Mouse (Mus musculus): ENCODE data around the gene Nup85. TPM values are rescaled to one million over a fixed set of nuclear protein-coding genes. Genes with fewer than 3 reads are reported as not detected.

The Nup85 gene
- total RNA-seq, 4 experiments from 2014 or later = 43.9 to 49.4 (median 46.0) TPM

DNA sequence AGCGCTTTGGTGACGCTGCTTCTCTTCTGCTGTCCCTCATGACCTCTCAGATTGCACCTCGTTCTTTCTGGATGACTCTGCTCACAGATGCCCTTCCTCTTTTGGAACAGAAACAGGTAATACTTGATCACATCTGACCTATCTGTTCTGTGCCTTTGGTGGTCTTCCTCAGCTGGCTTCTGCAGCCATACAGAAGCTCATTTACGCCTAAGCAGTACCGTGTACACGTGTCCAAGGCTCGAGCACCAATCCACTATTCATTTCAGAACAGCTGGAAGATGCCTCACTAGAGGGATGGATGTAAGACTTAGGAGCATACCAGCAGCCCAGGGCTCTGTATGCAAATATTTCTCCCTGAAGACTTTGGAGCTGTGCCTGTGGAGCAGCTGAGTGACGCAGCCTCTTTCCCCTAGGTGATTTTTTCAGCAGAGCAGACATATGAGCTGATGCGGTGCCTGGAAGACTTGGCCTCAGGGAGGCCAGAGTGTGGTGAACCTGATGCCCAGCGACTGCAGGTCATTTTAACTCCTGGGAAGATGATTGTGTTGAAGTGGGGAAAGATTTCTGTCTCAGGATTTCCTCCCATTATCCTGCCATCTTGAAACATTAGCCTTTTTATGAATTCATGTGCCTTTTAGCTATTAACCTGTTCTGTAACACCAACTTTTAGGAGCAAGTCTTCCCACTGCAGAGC lies 18.8 kb downstream of the Nup85 start:
- DNase-seq (ENCODE audit: low spot score in 2 of 2) = no peak

DNA sequence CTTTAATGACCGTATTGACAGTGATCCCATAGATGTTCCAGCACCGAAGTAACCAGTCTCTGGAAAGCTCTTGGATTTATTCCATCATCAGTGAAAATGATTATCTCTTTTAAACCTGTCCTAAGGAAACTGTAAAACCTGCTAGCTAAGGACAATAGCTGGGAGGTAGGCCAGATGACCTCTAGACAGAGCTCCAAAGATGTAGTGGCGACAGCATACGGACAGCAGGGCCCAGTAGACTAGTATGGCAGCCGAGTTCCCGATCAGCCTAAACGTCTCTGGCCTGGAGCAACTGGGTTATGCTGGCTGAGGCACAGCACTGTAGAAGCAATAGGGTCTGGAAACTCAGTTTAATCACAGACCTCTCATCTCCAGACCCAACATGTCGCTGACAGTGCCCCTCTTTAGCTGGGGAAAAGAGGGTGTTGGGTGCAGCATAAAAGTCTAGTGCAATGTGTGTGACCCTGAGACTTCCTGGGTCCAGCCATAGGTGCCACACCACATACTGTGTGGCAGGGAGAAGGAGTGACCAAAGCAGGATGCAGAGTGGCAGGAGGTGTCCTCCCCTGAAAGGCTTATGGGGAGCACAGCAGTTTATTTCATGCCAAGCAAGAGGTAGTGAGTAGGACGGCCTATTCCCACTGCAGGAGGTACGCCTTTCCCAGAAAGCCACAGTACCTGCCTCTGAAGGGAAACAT lies 20.3 kb downstream of the Nup85 start:
- DNase-seq (ENCODE audit: low spot score in 2 of 2) = no peak

DNA sequence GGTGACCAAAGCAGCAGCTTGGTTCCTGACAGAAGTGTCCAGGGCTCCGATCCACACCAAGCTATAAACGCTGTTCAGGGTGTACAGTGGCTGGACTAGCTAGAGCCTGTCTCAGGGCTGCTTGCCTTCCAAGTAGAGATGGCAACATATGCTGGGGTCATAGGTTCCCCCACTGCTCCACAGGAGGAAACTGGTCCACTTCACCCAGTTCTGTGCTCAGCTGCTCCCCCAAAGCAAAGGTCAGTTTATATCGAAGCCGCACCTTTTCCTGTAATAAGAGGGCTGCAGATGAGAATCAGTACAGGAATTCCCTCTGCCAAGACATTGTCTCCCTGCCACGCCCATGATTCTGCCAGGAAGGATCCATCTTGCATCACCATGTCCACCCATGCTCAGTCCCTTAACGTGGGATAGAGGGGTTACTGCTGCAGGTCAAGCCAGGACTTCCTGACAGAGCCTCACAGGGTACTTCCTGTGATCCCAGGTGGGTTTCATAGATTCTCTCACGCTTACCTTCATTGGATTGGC lies 21.4 kb downstream of the Nup85 start:
- no peak for DNase-seq (ENCODE audit: low spot score in 2 of 2)

DNA sequence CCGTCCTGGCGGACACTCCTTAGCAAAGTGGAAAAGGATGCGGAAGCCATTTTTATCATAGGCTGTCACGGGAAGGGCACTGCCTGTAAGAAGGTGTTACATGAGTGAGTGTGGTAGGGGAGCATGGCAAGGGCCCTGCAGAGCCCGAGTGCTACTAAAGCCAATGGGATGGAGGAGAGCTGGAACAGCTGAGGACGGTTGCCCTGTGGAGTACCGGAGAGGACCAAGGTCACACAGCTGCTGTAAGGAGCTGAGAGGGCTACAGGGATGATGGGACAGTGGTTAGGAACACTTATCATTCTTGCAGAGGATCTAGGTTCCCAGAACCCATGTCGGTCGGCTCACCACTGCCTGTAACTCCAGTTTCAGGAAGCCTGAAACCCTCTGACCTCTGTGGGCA lies 22.2 kb downstream of the Nup85 start:
- no peak for DNase-seq (ENCODE audit: low spot score in 2 of 2)

DNA sequence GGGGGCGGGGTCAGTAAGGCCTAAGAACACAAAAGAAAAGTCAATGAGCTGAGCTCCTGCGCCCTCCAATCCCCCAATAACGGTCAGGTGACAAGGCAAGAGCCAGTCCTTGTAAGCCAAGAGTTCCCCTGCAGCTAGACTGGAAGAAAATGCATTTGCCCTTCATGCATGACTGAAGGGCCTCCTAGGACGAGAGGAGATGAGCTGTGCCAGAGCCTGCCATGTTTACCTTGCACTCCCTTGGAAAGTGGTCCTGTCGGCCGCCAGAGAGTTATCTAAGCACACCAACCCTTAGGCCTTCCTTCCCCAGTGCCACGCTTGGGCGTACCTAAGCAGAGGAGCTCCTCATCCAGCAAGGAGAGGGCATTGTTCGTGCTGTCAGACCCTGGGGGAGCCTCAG lies 23.8 kb downstream of the Nup85 start:
- DNase-seq (ENCODE audit: low spot score in 2 of 2) = no peak

DNA sequence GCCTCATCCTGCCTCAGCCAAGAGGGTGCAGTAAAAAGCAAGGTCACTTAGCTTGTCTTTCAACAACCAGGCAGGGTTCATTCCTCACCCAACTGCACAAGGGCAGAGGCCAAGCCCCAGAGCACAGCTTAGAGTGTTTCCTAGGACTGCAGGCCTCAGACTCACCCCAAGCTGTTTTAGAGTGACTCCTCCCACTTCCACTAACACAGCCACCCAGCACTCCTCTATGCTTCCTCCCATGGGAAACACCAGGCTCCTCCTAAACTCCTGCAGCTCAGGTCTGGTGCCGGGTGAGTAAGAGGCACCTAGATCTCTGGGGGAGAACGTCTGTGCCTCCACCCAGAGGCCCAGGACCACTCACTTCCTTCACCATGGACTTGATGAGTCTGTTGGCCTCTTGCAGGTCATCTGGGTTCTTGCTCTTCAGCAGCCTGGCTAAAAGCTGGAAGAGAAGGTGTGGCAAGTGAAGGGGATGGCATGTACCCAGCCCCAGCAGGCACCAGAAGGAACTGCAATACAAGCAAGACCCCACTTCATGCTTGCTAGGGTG lies 26.4 kb downstream of the Nup85 start:
- DNase-seq (ENCODE audit: low spot score in 2 of 2) = no peak

DNA sequence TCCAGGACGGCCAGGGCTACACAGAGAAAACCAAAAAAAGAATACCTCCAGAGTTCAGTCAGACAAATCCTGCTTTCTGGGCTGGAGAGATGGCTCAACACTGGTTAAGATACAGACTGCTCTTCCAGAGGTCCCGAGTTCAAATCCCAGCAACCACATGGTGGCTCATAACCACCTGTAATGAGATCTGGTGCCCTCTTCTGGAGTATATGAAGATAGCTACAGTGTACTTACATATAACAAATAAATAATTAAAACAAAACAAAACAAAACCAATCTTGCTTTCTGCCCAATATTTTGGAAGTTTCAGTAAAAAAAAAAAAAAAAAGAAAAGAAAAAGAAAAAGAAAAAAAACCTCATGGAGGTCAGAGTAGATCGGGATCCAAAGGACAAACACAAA lies 31.0 kb downstream of the Nup85 start:
- DNase-seq (ENCODE audit: low spot score in 2 of 2) = no peak

DNA sequence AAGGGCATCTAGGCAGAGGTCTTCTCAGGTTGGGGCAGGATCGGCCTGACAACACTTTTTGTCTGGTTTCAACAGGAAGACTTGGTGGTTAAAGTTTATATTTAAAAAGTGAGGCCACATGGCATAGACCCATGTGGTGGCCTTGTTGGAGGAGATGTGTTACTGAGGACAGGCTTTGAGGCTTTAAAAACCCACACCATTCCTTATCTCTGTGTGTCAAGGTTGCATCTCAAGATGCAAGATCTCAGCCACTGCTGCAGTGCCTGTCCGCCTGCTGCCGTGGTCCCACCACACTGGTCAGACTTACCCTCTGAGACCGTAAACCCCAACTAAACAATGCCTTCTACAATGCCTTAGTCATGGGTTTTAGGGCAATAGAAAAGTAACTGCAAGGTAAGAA lies 34.1 kb downstream of the Nup85 start:
- no peak for DNase-seq (ENCODE audit: low spot score in 2 of 2)

DNA sequence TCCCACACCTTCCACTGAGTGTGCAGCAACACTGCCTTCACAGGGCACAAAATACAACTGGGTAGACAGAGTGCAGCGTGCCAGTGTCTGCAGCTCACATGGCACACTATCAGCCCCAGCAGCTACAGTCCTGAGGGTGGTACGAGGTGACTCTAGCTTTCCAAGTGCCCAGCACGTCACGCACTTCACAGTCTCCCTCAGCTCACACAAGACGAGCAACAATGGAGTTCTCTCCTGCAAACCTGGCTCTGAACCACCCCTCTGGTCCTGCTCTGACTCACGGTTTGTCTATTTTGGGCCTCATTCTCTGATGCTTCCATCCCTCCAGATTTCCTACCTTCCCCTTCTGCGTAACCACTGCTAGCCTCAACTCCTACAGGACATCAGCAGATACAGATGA lies 35.5 kb downstream of the Nup85 start:
- peak in 1 of 2 experiments; percentile 72 for DNase-seq (ENCODE audit: low spot score in 2 of 2)

DNA sequence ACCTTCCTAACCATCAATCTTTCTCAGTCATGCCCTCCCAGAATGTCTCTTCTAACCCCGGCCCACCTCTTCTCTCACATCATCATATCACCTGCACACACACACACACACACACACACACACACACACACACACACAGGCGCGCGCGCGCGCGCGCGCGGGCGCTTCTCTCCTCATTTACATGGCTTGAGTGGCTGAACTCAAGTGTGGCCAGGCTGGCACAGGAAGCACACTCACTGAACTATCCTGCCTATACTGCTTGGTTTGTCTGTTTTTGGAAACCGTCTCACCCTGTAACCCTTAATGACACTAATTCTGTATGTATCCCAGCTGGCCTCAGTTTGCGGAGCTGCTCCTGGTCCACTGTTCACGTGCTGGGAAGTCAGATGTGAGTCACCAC lies 36.5 kb downstream of the Nup85 start:
- DNase-seq (ENCODE audit: low spot score in 2 of 2) = no peak

DNA sequence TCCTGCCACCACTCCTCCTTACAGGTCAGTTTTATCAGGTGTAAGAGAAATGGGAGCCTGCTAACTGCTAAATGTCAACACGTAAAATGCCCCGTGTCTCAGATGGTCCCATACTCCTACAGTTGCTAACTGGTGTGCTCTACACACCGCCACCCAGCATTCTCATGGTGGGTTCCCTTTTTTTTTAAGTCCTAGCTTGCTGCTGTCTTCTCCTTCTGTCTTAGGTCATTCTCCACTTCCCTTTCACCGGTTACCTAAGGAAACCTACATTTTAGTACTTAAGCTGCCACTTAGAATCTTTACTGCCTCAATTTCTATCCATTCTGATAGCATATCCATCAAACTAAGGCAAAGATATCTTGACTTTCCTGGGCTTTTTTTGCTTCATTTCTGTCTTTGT lies 36.9 kb downstream of the Nup85 start:
- DNase-seq (ENCODE audit: low spot score in 2 of 2) = no peak

DNA sequence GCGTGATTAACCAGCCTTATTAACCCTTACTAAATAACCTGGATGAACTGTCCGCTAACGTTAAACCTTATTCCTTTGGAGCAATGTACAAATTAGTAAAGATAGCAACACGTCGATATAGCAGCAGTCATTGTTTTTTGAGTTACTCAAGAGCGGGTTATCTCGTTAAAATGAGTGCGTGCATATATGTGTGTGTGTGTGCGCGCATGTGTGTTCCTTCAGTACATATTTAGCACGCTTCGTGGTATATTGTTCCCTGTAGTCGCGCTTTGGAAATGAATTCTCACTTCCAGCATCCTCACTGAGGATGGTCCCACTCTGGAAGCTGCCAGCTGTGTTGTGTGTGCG lies 38.9 kb downstream of the Nup85 start:
- DNase-seq (ENCODE audit: low spot score in 2 of 2) = no peak

DNA sequence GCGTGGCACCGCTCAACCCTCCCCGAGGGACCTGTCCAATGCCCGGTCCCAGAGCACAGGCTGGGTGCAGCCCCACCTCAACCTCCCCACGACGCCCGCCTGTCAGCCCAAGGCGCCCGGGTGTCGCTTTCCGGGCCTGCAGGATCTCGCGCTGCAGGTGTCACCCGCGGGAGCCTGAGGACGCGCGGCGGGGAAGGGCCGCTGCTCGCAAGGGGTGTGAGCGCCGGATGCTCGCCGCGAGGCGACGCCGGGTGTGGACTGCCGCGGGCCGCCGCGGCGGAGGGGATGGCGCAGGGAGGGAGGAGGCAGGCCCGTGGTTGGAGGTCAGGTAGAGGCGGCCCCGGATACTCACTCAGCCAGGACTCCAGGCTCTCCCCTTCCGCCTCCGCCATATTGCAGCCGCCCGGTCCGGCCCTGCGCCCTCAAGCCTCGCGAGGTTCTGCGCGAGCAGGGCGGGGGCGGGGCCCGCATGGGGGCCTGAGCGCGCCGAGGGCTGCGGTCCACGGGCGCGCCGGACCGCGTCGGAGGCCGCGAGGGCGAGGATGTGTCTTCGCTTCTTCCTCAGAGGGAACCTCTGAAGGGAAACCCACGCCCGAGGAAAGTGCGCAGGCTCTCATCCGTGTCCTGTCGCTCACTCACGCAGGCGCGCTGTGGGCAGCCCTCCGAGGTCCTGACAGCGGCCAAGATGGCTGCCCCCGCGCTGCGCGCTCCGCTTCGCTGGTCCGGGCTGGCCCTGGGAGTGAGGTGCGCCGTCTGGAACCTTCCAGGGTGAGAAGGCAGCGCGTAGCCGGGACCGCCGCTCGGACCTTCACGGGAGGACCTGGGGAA lies 39.5 kb downstream of the Nup85 start, which contains the start of the genes Mrps7 and Gga3:
Gene Mrps7, plus strand, starts transcription at position 450 of the 828 bp plus-strand sequence.
Gene Gga3, minus strand, starts transcription at position 576 of the 828 bp plus-strand sequence.
- DNase-seq (ENCODE audit: low spot score in 2 of 2) = peak; percentile 79 to 83

DNA sequence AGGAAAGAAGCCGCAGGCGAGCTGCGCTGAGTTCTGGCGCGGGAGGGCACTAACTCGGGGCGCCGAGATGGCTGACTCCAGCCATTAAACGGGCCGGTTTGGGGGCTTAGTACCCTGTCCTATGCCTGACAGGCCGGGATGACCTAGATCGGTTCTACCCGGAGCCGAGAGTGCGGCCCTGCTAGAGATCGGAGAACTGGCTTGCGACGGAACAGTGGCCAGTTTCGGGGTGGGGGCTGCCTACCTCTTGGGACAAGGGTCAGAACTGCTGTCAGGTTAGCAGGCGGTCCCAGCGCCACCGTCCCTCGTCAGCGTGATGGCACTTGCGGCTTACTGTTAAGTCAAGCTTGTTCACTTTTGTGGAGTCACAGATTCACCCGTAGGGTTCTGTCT lies 40.1 kb downstream of the Nup85 start:
- DNase-seq (ENCODE audit: low spot score in 2 of 2) = no peak

DNA sequence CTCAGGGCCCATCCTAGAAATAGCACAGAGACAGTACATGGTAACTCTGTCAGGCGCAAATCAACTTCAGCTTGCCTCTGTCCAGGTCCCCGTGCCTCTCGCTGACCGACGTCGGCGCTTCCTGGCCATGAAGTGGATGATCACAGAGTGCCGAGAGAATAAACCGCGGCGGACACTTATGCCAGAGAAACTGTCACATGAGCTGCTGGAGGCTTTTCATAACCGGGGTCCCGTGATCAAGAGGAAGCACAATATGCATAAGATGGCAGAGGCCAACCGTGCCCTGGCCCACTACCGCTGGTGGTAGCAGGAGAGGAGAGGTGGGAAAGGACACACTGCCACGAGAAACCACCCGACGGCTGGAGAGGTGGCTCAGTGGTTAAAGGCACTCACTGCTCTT lies 42.5 kb downstream of the Nup85 start:
- DNase-seq (ENCODE audit: low spot score in 2 of 2) = no peak

DNA sequence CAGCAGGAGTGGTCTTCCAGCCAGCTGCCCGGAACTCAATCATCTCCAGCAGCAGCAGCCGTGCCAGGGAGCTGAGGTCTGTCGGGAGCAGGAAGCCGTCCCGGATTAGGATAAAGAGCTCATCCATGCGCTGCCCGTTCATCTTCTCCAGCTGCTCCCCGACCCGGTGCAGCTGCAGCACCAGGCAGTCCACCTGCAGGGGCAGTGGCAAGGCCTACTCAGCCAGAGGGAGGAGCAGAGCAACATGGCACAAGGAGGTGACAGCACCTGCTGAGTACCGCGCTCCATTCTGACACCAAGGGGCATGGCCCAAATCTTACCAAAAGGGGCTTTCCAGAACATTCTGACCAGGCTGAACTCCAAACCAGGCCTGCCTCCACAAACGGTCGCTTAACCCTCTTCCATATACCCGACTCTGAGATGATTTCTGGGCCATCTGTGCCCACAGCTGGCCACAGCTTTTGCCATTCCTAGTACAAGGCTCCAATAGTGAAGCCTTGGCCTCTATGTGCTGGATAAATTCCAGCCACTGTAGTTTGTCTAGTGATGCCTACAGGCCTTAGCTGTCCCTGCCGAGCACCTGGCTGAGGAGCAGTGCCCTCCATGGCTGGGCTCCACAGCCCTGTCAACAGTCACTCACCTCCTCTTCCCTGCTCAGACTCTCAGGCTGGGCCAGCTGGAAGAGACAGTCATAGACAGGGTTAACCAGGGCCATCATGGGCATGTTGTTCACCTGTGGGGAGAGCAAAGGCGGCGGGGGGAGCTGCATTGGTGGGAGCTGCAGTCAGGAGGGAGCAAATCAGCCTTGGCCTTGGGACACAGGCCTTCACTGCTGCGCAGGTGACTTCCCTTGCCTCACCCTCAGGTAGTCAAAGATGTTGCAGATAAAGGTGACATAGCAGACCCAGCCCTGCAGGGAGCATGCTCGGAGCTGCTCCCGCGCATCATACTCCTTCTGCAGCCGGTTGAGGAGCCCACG lies 44.5 kb downstream of the Nup85 start:
- DNase-seq (ENCODE audit: low spot score in 2 of 2) = no peak

DNA sequence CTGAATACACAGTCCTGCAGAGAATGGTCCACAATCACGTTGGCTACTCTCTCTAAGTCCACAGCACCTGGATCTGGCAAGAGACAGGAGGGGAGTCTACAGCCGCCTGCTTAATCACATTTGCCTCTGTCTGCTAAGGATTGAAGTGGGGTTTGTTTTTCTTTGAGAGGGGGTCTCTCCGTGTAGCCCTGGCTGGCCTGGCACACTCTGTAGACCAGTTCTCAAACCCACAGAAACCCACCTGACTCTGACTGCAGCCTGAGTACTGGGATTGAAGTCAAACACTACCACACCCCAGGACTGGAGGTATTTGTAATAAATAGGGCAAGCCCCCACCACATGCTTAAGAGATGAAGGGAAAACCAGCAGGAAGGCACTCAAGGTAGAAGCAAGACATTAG lies 45.3 kb downstream of the Nup85 start:
- DNase-seq (ENCODE audit: low spot score in 2 of 2) = no peak

DNA sequence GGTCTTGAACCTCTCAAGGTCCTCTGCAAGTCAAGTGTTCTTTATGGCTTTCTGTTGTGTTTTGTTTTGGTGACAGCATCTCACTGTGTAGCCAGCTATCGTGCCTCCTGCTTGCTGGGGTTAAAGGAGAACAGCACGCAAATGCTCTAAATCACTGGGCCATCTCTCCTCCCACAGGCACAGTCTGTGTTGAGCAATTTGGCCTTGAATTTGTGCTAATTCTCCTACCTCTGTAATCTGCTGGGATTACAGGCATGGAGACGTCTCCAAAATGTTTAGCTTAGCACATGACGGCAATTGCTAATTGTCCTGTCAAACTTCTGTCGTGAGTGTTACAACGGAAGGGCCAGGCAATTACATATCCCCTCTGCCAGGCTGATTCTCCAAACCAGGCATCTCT lies 46.9 kb downstream of the Nup85 start:
- no peak for DNase-seq (ENCODE audit: low spot score in 2 of 2)

DNA sequence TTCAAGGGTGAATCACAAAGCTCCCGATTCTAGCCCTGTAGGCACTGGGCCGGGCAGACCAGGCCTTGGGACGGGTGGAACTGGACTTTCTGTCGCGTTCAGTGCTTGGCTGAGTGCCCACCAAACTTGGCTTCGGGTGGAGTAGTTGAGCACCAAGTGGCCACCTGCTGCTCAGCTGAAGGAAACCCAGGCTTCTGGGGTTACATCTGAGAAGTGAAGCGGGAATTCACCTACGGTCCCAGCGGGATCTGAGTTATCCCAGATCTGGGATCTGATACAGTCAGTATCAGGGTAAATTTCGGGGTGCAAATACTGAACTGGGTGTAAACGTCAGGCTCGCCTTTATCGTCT lies 47.8 kb downstream of the Nup85 start:
- peak in 1 of 2 experiments; percentile 51 for DNase-seq (ENCODE audit: low spot score in 2 of 2)

DNA sequence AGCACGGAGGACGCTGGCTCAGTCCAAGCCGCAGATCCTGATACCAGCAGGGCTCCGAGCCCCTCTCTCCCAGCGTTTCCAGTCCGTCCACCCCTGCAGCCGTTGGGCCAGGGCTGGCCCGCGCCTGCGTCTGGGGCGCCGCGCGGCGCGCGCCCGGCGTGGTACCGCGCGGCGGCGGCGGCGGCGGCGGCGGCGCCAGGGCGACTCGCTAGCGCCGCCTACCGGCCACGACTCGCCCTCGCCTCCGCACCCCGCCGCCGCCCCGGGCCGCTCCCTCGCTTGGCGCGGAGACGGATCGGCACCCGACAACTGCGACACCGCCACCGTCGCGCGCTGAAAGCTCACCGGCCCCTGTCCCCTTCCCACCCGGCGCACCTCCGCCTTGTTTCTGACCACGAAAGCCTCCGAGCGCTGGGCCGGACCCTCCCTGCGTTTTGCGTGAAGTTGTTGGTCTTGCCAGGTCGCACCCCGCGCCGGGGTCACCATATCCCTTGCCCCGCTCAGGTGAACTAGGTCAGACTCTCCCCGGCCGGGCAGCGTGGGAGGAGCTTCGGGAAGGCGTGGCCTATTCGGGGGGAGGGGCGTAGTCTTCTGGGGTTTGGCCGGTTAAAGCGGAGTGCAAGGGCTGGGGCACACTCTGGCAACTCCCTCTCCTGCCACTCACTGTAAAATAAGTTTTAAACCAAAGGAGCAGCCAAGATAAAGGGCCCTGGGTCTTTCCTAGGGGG lies 48.3 kb downstream of the Nup85 start, which contains the start of gene Mif4gd:
Gene Mif4gd, minus strand, starts transcription at position 560 of the 728 bp plus-strand sequence.
- DNase-seq (ENCODE audit: low spot score in 2 of 2) = peak; percentile 60 to 71

All from left cerebral cortex, adult 8-10 months (tissue).